Mouse (Mus musculus): ENCODE results near the gene Hoxc13. TPM values are rescaled to one million over a fixed set of nuclear protein-coding genes. Genes with fewer than 3 reads are reported as not detected.

Gene Hoxc13
- polyA plus RNA-seq, 1 experiment: 8.2 TPM

- Histone ChIP-seq H3K79me3 (ENCODE audit: low read depth) (peaks cover 72% of the 10 kb centered on the region), H3K79me2 (ENCODE audit: control insufficient read depth, insufficient read depth) (peaks cover 99% of the 10 kb centered on the region), H3ac (ENCODE audit: control insufficient read depth, insufficient read length, low read depth) (peak overlapping the region; percentile 67), H3K27me3 (ENCODE audit: control insufficient read depth, insufficient read depth, insufficient read length) (no peaks in the 10 kb centered on the region), H3K36me3 (ENCODE audit: control insufficient read depth, insufficient read depth) (no peaks in the 10 kb centered on the region), H3K4me3 (ENCODE audit: insufficient read depth, poor library complexity, severe bottlenecking) (peak overlapping the region; percentile 71)
- peak; percentile 93 for TF ChIP-seq MAX (IDR thresholded peaks at IDR 0.05)
- TF ChIP-seq MYOD1 (IDR thresholded peaks at IDR 0.05; ENCODE audit: control insufficient read depth, insufficient read length, low read depth): no peak
Observed at GRCm38 (mm10) chr15:102963671-102964640, 43.1 kb downstream of the Hoxc13 start.

GRCm38 (mm10) chr15:102965003-102965891, 44.3 kb downstream of the Hoxc13 start:
- Histone ChIP-seq H3K4me3 (ENCODE audit: insufficient read depth, poor library complexity, severe bottlenecking) (peak overlapping the region; percentile 71), H3K79me2 (ENCODE audit: control insufficient read depth, insufficient read depth) (peaks cover 99% of the 10 kb centered on the region), H3K27me3 (ENCODE audit: control insufficient read depth, insufficient read depth, insufficient read length) (no peaks in the 10 kb centered on the region), H3ac (ENCODE audit: control insufficient read depth, insufficient read length, low read depth) (peak overlapping the region; percentile 61), H3K36me3 (ENCODE audit: control insufficient read depth, insufficient read depth) (no peaks in the 10 kb centered on the region), H3K79me3 (ENCODE audit: low read depth) (peaks cover 76% of the 10 kb centered on the region)
- no peak for TF ChIP-seq USF1 (IDR thresholded peaks at IDR 0.05; ENCODE audit: low read depth)
- TF ChIP-seq CTCF (IDR thresholded peaks at IDR 0.05; ENCODE audit: control insufficient read depth, insufficient read depth, insufficient read length): no peak
- no peak for TF ChIP-seq MYOD1 (IDR thresholded peaks at IDR 0.05; ENCODE audit: control insufficient read depth, insufficient read length, low read depth)
- no peak for TF ChIP-seq MYOG (IDR thresholded peaks at IDR 0.05; ENCODE audit: control insufficient read depth, extremely low read depth, insufficient read length)
- no peak for TF ChIP-seq FOSL1 (IDR thresholded peaks at IDR 0.05; ENCODE audit: insufficient read depth, low read length, poor library complexity, severe bottlenecking)
- no peak for TF ChIP-seq CEBPB (IDR thresholded peaks at IDR 0.05; ENCODE audit: low read depth)
- TF ChIP-seq MAX (IDR thresholded peaks at IDR 0.05): no peak

GRCm38 (mm10) chr15:102965892-102966775, 45.2 kb downstream of the Hoxc13 start:
- Histone ChIP-seq H3K79me3 (ENCODE audit: low read depth) (peaks cover 80% of the 10 kb centered on the region), H3K36me3 (ENCODE audit: control insufficient read depth, insufficient read depth) (no peaks in the 10 kb centered on the region), H3K79me2 (ENCODE audit: control insufficient read depth, insufficient read depth) (peaks cover 99% of the 10 kb centered on the region), H3K4me3 (ENCODE audit: insufficient read depth, poor library complexity, severe bottlenecking) (peak overlapping the region; percentile 71), H3K27me3 (ENCODE audit: control insufficient read depth, insufficient read depth, insufficient read length) (no peaks in the 10 kb centered on the region), H3ac (ENCODE audit: control insufficient read depth, insufficient read length, low read depth) (peak overlapping the region; percentile 61)
- TF ChIP-seq FOSL1 (IDR thresholded peaks at IDR 0.05; ENCODE audit: insufficient read depth, low read length, poor library complexity, severe bottlenecking): no peak
- peak; percentile 83 for TF ChIP-seq MAX (IDR thresholded peaks at IDR 0.05)
- peak; percentile 95 for TF ChIP-seq USF1 (IDR thresholded peaks at IDR 0.05; ENCODE audit: low read depth)
- no peak for TF ChIP-seq MYOG (IDR thresholded peaks at IDR 0.05; ENCODE audit: control insufficient read depth, extremely low read depth, insufficient read length)
- no peak for TF ChIP-seq CEBPB (IDR thresholded peaks at IDR 0.05; ENCODE audit: low read depth)
- peak; percentile 100 for TF ChIP-seq CTCF (IDR thresholded peaks at IDR 0.05; ENCODE audit: control insufficient read depth, insufficient read depth, insufficient read length)

- H3K79me3 ChIP-seq (ENCODE audit: low read depth): peaks cover 80% of the 10 kb centered on the region
- H3ac ChIP-seq (ENCODE audit: control insufficient read depth, insufficient read length, low read depth): peak within 1 kb of the TSS; percentile 92
- peak within 1 kb of the TSS; percentile 71 for H3K4me3 ChIP-seq (ENCODE audit: insufficient read depth, poor library complexity, severe bottlenecking)
- TF ChIP-seq MAX (IDR thresholded peaks at IDR 0.05) (peak; percentile 37), FOSL1 (IDR thresholded peaks at IDR 0.05; ENCODE audit: insufficient read depth, low read length, poor library complexity, severe bottlenecking) (no peak), MYOG (IDR thresholded peaks at IDR 0.05; ENCODE audit: control insufficient read depth, extremely low read depth, insufficient read length) (no peak)
- H3K79me2 ChIP-seq (ENCODE audit: control insufficient read depth, insufficient read depth): peaks cover 99% of the 10 kb centered on the region
- no peaks in the 10 kb centered on the region for H3K36me3 ChIP-seq (ENCODE audit: control insufficient read depth, insufficient read depth)
- no peaks in the 10 kb centered on the region for H3K27me3 ChIP-seq (ENCODE audit: control insufficient read depth, insufficient read depth, insufficient read length)
Observed at GRCm38 (mm10) chr15:102966776-102967311, 45.9 kb downstream of the Hoxc13 start, which contains the start of gene Hoxc10. TSS of gene Hoxc10 (plus strand) at chr15:102966796.

- Histone ChIP-seq H3K79me2 (ENCODE audit: control insufficient read depth, insufficient read depth) (peaks cover 99% of the 10 kb centered on the region), H3K36me3 (ENCODE audit: control insufficient read depth, insufficient read depth) (peaks cover 3% of the 10 kb centered on the region), H3K4me3 (ENCODE audit: insufficient read depth, poor library complexity, severe bottlenecking) (peak within 1 kb of the TSS; percentile 71), H3ac (ENCODE audit: control insufficient read depth, insufficient read length, low read depth) (peak within 1 kb of the TSS; percentile 92), H3K79me3 (ENCODE audit: low read depth) (peaks cover 80% of the 10 kb centered on the region), H3K27me3 (ENCODE audit: control insufficient read depth, insufficient read depth, insufficient read length) (no peaks in the 10 kb centered on the region)
- TF ChIP-seq MYOD1 (IDR thresholded peaks at IDR 0.05; ENCODE audit: control insufficient read depth, insufficient read length, low read depth) (no peak), USF1 (IDR thresholded peaks at IDR 0.05; ENCODE audit: low read depth) (no peak), CEBPB (IDR thresholded peaks at IDR 0.05; ENCODE audit: low read depth) (no peak), MYOG (IDR thresholded peaks at IDR 0.05; ENCODE audit: control insufficient read depth, extremely low read depth, insufficient read length) (no peak), MAX (IDR thresholded peaks at IDR 0.05) (no peak), FOSL1 (IDR thresholded peaks at IDR 0.05; ENCODE audit: insufficient read depth, low read length, poor library complexity, severe bottlenecking) (no peak), CTCF (IDR thresholded peaks at IDR 0.05; ENCODE audit: control insufficient read depth, insufficient read depth, insufficient read length) (no peak)
Observed at GRCm38 (mm10) chr15:102967312-102967510, 46.3 kb downstream of the Hoxc13 start, which contains the start of gene Hoxc5. TSS of gene Hoxc5 (plus strand) at chr15:102967443.

Data from C2C12 (cell line).